Mouse (Mus musculus) hindbrain, embryonic 13.5 days (tissue): ENCODE measurements around the gene Taar7e. TPM values are rescaled to one million over a fixed set of nuclear protein-coding genes. Genes with fewer than 3 reads are reported as not detected.
"Not testable (repeated sequence)": the region's sequence is repeated elsewhere in the genome, so short reads cannot be mapped to it uniquely, and the experiment has no call there.

ENCODE experiments used
- ATAC-seq: fragments of 200-750 bp; cut with Nextera tagmentation; 2 replicates; pipeline ENCODE4 v1.8.0; 2017; ENCODE audit warnings: moderate TSS enrichment; ENCODE audit not compliant: low FRiP score
- H3K27ac ChIP-seq: fragments of 300-500 bp; sonication (generic); 2 replicates; pipeline ENCODE4 v1.5.1; 2015; ENCODE audit warnings: inconsistent platforms, mild to moderate bottlenecking, moderate library complexity
- H3K27me3 ChIP-seq: fragments of 300-500 bp; sonication (generic); 2 replicates; pipeline ENCODE4 v1.6.1; 2015; ENCODE audit warnings: mild to moderate bottlenecking, inconsistent platforms
- H3K36me3 ChIP-seq: fragments of 300-500 bp; sonication (generic); 2 replicates; pipeline ENCODE4 v1.6.1; 2015; ENCODE audit warnings: mild to moderate bottlenecking, inconsistent platforms
- H3K4me1 ChIP-seq: fragments of 300-500 bp; sonication (generic); replicated peaks from 2 replicates; pipeline ENCODE4 v1.6.1; 2015; ENCODE audit warnings: inconsistent platforms
- H3K4me2 ChIP-seq: fragments of 300-500 bp; sonication (generic); 2 replicates; pipeline ENCODE4 v1.6.1; 2015; ENCODE audit warnings: inconsistent platforms, mild to moderate bottlenecking, moderate library complexity
- H3K4me3 ChIP-seq: fragments of 300-500 bp; sonication (generic); 2 replicates; pipeline ENCODE4 v1.5.1; 2015; ENCODE audit warnings: mild to moderate bottlenecking, inconsistent platforms
- H3K9ac ChIP-seq: fragments of 300-500 bp; sonication (generic); 2 replicates; pipeline ENCODE4 v1.6.1; 2015; ENCODE audit warnings: mild to moderate bottlenecking, inconsistent platforms
- H3K9me3 ChIP-seq: fragments of 300-500 bp; sonication (generic); 2 replicates; pipeline ENCODE4 v1.6.1; 2016; ENCODE audit warnings: inconsistent platforms
- WGBS: fragments of 180-500 bp; shearing (Covaris S2); methylation state at CpG from one replicate; pipeline ENCODE4 v1.1.7; 2015; 5-methylcytosine and 5-hydroxymethylcytosine counted together
- polyA plus RNA-seq: library from polyadenylated mRNA; unstranded; fragments of >200 nt; fragmentation: Nextera tagmentation; extraction: Ambion mirVana; gene quantifications from 2 replicates; pipeline ENCODE4 v1.2.1, GENCODE M21; 2015

Taar7e gene
- polyA plus RNA-seq: not detected in 2 replicates

DNA sequence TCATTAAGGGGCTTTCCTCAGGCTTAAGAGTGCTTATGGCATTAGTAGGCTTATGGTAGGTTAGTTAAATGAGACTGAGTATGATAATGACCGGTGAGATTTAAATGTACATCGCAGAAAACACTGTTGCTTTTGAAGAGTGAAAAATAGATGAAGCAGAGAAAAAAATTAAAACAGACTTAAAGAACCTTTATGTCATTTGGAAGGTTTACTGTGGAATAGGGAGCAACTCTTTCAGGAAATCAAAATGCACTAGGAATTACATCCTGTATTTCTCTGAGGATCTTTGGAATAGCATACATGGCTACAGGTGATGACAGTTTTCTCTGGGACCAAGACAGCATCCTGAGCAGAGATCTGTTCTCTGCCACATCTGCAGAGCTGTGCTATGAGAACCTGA is at the start of gene Taar7e:
Taar7e (plus strand) TSS at position 301 of the 400 bp plus-strand sequence.
- no peak within 1 kb of the TSS for H3K4me2 ChIP-seq
- no peak within 1 kb of the TSS for H3K4me3 ChIP-seq
- H3K36me3 ChIP-seq: no peaks in the 10 kb centered on the region
- no peak within 1 kb of the TSS for H3K9ac ChIP-seq
- no peaks in the 10 kb centered on the region for H3K4me1 ChIP-seq
- no peak for ATAC-seq
- 91% methylated on average over 2 of the region's 2 CpGs for WGBS
- no peaks in the 10 kb centered on the region for H3K27me3 ChIP-seq
- no peaks in the 10 kb centered on the region for H3K9me3 ChIP-seq
- H3K27ac ChIP-seq: no peak within 1 kb of the TSS

DNA sequence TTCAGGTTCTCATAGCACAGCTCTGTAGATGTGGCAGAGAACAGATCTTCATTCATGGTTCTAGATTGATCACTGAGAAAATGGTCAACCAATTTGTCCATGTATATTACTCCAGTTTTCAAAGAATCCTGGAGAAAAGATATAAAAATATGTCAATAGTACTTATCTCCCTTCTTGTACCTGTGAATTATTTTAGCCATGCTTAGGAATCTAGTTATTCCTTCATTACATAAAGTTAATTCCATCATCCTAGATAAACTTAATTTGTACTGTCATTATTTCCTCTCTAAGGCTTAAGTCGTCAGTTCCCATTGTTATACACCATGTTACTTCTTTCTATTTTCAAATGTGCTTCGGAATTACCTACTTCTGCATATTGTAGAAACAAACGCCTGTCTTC is 44.0 kb upstream of the Taar7e start, which contains the start of gene Taar7a:
Taar7a (minus strand) TSS at position 101 of the 400 bp plus-strand sequence.
- no peak within 1 kb of the TSS for H3K4me3 ChIP-seq
- 91% methylated on average over 3 of the region's 3 CpGs for WGBS
- no peak within 1 kb of the TSS for H3K9ac ChIP-seq

DNA sequence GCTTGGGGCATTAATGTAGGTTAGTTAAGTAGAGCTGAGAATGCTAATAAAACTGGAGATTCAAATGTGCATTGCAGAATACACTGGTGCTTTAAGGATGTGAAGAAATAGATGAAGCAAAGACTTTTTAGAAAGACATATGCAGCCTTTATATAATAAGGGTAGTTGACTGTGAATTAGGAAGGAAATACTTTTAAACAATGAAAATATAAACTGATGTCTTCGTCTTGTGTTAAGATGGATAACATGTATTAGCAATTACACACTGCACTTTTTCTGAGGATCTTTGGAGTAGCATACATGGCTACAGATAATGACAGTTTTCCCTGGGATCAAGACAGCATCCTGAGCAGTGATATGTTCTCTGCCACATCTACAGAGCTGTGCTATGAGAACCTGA is 37.8 kb upstream of the Taar7e start, which contains the start of gene Taar7b:
Taar7b (plus strand) TSS at position 301 of the 400 bp plus-strand sequence.
- no peaks in the 10 kb centered on the region for H3K36me3 ChIP-seq
- no peak within 1 kb of the TSS for H3K4me2 ChIP-seq
- H3K9ac ChIP-seq: no peak within 1 kb of the TSS
- H3K9me3 ChIP-seq: no peaks in the 10 kb centered on the region
- no peak for ATAC-seq
- H3K4me1 ChIP-seq: no peaks in the 10 kb centered on the region
- 93% methylated on average over 1 of the region's 1 CpGs for WGBS
- H3K27ac ChIP-seq: no peak within 1 kb of the TSS
- H3K4me3 ChIP-seq: no peak within 1 kb of the TSS
- no peaks in the 10 kb centered on the region for H3K27me3 ChIP-seq

More for the DNA sequence above, 44.0 kb upstream of the Taar7e start, which contains the start of gene Taar7a:
- Histone ChIP-seq H3K27me3 (no peaks in the 10 kb centered on the region), H3K4me2 (no peak within 1 kb of the TSS), H3K9me3 (no peaks in the 10 kb centered on the region), H3K36me3 (no peaks in the 10 kb centered on the region), H3K4me1 (no peaks in the 10 kb centered on the region), H3K27ac (no peak within 1 kb of the TSS)
- no peak for ATAC-seq

DNA sequence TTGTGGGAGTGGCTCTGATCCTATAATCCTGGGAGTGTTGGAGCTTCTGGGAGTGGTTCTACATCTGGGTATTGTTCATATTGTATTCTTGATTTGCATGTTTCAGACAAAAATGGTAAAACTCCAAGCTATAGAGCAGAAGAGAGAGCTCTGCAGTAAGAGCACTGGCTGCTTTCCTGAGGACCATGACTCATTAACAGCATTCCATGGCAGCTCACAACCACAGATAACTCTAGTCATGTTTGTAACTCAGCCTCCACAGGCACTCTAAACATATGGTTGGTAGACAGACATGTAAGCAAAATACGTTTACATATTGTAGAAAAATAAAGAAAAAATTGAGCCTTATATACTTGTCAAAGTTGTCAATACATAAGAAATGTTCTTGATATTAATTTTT is 31.0 kb upstream of the Taar7e start:
- no peak for ATAC-seq
- no peak overlapping the region for H3K27ac ChIP-seq
- no peak overlapping the region for H3K4me3 ChIP-seq
- H3K4me2 ChIP-seq: no peak overlapping the region
- no peak overlapping the region for H3K9ac ChIP-seq
- no peaks in the 10 kb centered on the region for H3K4me1 ChIP-seq
- no peaks in the 10 kb centered on the region for H3K36me3 ChIP-seq
- 88% methylated on average over 1 of the region's 1 CpGs for WGBS
- H3K9me3 ChIP-seq: no peaks in the 10 kb centered on the region
- H3K27me3 ChIP-seq: no peaks in the 10 kb centered on the region

DNA sequence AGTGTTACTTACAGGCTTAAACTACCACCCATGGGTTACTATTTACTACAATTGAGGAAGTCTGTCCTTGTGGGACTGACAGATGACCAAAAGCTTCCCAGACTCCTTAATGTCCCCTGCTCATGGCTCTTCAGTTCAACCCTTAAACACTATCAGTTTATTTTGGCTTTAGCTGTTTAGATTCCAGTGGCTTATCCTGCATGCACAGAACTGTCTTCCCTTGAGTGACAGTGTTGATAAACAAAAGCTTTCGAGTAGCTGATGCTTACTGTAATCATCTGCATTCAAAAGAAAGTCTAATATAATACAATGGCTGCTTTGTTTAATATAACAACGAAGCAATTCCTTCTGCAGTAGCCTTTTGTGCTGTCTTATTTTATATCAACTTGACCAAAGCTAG is 30.4 kb upstream of the Taar7e start:
- no peak overlapping the region for H3K9ac ChIP-seq
- no peak overlapping the region for H3K4me2 ChIP-seq
- 62% methylated on average over 2 of the region's 2 CpGs for WGBS
- H3K36me3 ChIP-seq: no peaks in the 10 kb centered on the region
- H3K9me3 ChIP-seq: no peaks in the 10 kb centered on the region
- H3K4me3 ChIP-seq: no peak overlapping the region
- H3K27me3 ChIP-seq: no peaks in the 10 kb centered on the region
- H3K27ac ChIP-seq: no peak overlapping the region
- ATAC-seq: no peak
- no peaks in the 10 kb centered on the region for H3K4me1 ChIP-seq

GRCm38 (mm10) chr10:24008143-24008542 is 29.3 kb upstream of the Taar7e start:
- 94% methylated on average over 1 of the region's 1 CpGs for WGBS
- no peak overlapping the region for H3K27ac ChIP-seq
- no peak for ATAC-seq

DNA sequence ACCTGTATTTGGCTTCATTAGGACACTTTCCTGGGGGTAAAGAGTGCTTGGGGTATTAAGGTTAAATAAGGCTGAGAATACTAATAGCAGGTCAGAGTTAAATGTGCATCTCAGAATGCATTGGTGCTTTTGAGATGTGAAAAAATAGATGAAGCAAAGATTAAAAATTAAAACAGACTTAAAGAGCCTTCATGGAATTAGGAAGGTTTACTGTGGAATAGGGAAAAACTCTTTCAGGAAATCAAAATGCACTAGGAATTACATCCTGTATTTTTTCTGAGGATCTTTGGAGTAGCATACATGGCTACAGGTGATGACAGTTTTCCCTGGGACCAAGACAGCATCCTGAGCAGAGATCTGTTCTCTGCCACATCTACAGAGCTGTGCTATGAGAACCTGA is 10.5 kb upstream of the Taar7e start, which contains the start of gene Taar7d:
Taar7d (plus strand) TSS at position 301 of the 400 bp plus-strand sequence.
- H3K9me3 ChIP-seq: no peaks in the 10 kb centered on the region
- H3K27ac ChIP-seq: no peak within 1 kb of the TSS
- no peak within 1 kb of the TSS for H3K4me2 ChIP-seq
- H3K9ac ChIP-seq: no peak within 1 kb of the TSS
- H3K4me3 ChIP-seq: no peak within 1 kb of the TSS
- H3K27me3 ChIP-seq: no peaks in the 10 kb centered on the region
- no peaks in the 10 kb centered on the region for H3K36me3 ChIP-seq
- H3K4me1 ChIP-seq: no peaks in the 10 kb centered on the region
- ATAC-seq: no peak

More at GRCm38 (mm10) chr10:24008143-24008542, 29.3 kb upstream of the Taar7e start:
- no peaks in the 10 kb centered on the region for H3K27me3 ChIP-seq
- H3K4me3 ChIP-seq: no peak overlapping the region
- H3K9ac ChIP-seq: no peak overlapping the region
- H3K4me1 ChIP-seq: no peaks in the 10 kb centered on the region
- H3K36me3 ChIP-seq: no peaks in the 10 kb centered on the region
- no peaks in the 10 kb centered on the region for H3K9me3 ChIP-seq
- H3K4me2 ChIP-seq: no peak overlapping the region

DNA sequence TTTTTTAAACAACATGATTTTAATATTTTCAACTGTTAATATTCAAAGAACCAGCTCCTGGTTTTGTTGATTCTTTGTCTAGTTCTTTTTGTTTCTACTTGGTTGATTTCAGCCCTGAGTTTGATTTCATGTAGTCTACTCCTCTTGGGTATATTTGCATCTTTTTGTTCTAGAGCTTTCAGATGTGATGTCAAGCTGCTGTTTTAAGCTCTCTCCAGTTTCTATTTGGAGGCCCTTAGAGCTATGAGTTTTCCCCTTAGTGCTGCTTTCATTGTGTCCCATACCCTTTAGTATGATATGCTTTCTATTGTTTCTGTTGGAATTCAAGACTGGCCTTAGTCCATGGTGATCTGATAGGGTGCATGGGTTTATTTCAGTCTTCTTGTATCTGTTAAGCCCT is 6.1 kb upstream of the Taar7e start:
- Histone ChIP-seq H3K36me3 (no peaks in the 10 kb centered on the region), H3K4me2 (no peak overlapping the region), H3K4me3 (no peak overlapping the region), H3K27ac (no peak overlapping the region), H3K4me1 (no peaks in the 10 kb centered on the region), H3K9ac (no peak overlapping the region), H3K27me3 (no peaks in the 10 kb centered on the region), H3K9me3 (no peaks in the 10 kb centered on the region)
- no peak for ATAC-seq

DNA sequence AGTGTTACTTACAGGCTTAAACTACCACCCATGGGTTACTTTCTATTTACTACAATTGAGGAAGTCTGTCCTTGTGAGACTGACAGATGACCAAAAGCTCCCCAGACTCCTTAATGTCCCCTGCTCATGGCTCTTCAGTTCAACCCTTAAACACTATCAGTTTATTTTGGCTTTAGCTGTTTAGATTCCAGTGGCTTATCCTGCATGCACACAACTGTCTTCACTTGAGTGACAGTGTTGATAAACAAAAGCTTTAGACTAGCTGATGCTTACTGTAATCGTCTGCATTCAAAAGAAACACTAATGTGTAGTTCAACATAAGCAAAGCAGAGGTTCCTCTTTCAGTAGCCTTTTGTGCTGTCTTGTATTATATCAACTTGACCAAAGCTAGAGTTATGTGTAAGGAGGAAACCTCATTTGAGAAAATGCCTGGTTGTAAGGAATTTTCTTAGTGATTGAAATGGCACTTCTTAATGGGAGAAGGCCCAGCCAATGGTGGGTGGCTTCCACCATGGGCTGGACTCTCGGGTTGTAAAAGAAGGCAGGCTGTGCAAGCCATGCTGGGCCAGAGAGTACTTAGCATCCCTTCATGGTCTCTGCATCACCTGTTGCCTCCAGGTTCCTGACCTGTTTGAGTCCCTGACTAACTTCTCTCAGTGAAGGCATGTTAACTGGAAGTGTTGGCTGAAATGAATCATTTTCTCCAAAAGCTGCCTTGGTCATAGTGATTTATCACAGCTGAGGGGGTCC is 2.9 kb downstream of the Taar7e start:
- Histone ChIP-seq H3K4me2 (no peak overlapping the region), H3K36me3 (no peaks in the 10 kb centered on the region), H3K9ac (no peak overlapping the region), H3K4me1 (no peaks in the 10 kb centered on the region), H3K4me3 (no peak overlapping the region), H3K27ac (no peak overlapping the region), H3K27me3 (no peaks in the 10 kb centered on the region), H3K9me3 (no peaks in the 10 kb centered on the region)
- 71% methylated on average over 2 of the region's 2 CpGs for WGBS
- ATAC-seq: no peak

DNA sequence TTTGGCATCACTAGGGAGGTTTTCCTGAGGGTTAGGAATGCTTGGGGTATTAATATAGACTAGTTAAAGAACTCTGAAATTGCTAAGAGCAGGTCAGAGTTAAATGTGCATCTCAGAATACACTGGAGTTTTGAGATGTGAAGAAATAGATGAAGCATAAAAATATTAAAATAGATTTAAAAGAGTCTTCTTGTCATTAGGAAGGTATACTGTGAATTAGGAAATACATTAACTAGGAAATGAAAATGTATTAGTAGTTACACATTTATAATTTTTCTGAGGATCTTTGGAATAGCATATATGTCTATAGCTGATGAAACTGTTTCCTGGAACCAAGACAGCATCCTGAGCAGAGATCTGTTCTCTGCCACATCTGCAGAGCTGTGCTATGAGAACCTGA is 11.8 kb downstream of the Taar7e start, which contains the start of gene Taar7f:
Taar7f (plus strand) TSS at position 301 of the 400 bp plus-strand sequence.
- H3K4me3 ChIP-seq: no peak within 1 kb of the TSS
- no peak within 1 kb of the TSS for H3K4me2 ChIP-seq
- no peaks in the 10 kb centered on the region for H3K36me3 ChIP-seq
- ATAC-seq: no peak
- no peak within 1 kb of the TSS for H3K9ac ChIP-seq
- H3K4me1 ChIP-seq: no peaks in the 10 kb centered on the region
- no peak within 1 kb of the TSS for H3K27ac ChIP-seq
- H3K9me3 ChIP-seq: no peaks in the 10 kb centered on the region
- H3K27me3 ChIP-seq: no peaks in the 10 kb centered on the region

DNA sequence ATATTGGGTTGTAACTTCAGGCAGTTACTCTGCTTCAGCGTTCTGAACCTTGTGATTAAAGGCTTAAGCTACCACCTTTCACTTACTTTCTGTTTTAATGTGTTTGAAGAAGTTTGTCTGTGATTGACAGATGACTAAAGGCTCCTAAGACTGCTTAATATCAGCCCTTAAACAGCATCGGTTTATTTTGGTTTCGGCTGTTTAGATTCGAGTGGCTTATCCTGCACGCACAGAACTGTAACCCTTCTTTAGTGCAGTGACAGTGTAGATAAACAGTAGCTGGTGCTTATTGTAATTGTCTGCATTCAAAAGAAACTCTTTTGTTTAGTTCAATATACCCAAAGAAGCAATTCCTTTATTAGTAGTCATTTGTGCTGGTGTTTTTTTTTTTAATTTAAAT is 14.6 kb downstream of the Taar7e start:
- WGBS: 83% methylated on average over 5 of the region's 5 CpGs
- no peak for ATAC-seq

GRCm38 (mm10) chr10:24058986-24059385 is 21.6 kb downstream of the Taar7e start:
- Histone ChIP-seq H3K4me1 (no peaks in the 10 kb centered on the region), H3K36me3 (no peaks in the 10 kb centered on the region), H3K4me2 (no peak overlapping the region), H3K4me3 (no peak overlapping the region), H3K27ac (no peak overlapping the region), H3K9me3 (no peaks in the 10 kb centered on the region), H3K9ac (no peak overlapping the region), H3K27me3 (no peaks in the 10 kb centered on the region)
- WGBS: 90% methylated on average over 3 of the region's 3 CpGs
- ATAC-seq: no peak

More for the DNA sequence above, 14.6 kb downstream of the Taar7e start:
- H3K9ac ChIP-seq: no peak overlapping the region
- no peaks in the 10 kb centered on the region for H3K4me1 ChIP-seq
- no peaks in the 10 kb centered on the region for H3K27me3 ChIP-seq
- H3K4me2 ChIP-seq: no peak overlapping the region
- no peak overlapping the region for H3K27ac ChIP-seq
- no peaks in the 10 kb centered on the region for H3K9me3 ChIP-seq
- no peaks in the 10 kb centered on the region for H3K36me3 ChIP-seq
- no peak overlapping the region for H3K4me3 ChIP-seq

GRCm38 (mm10) chr10:24074751-24075150 is 37.3 kb downstream of the Taar7e start:
- not testable (repeated sequence) for H3K9me3 ChIP-seq, H3K27ac ChIP-seq, H3K36me3 ChIP-seq, H3K4me1 ChIP-seq, H3K4me3 ChIP-seq, H3K27me3 ChIP-seq, H3K4me2 ChIP-seq, H3K9ac ChIP-seq, ATAC-seq
- 63% methylated on average over 2 of the region's 2 CpGs for WGBS
